Mouse (Mus musculus) olfactory bulb, adult 2 months (tissue): ENCODE data around the gene Ercc5.

Experiments used
- CTCF ChIP-seq: fragments of 200-500 bp; IDR thresholded peaks from 2 replicates; pipeline ENCODE4 v1.5.1; 2012; ENCODE audit warnings: low read depth, mild to moderate bottlenecking, low read length, moderate library complexity; ENCODE audit not compliant: insufficient read depth
- POLR2A ChIP-seq: fragments of 200-500 bp; IDR thresholded peaks from 2 replicates; pipeline ENCODE4 v1.6.1; 2012; ENCODE audit warnings: mild to moderate bottlenecking, low read depth, low read length, moderate library complexity; ENCODE audit not compliant: insufficient read depth

GRCm38 (mm10) chr1:44216352-44217116 lies 69.0 kb downstream of the Ercc5 start:
- TF ChIP-seq CTCF, result no peak
- TF ChIP-seq POLR2A, result no peak
